Comparison of ENCODE assay signal across 8 mouse cellular contexts in genomic region chr15:6624365-6625182, GRCm38 (mm10).
DNase-seq lines count a peak whose midpoint lies in the region; ATAC-seq and TF ChIP-seq lines count a peak whose summit lies in the region.

No protein-coding gene starts in this region.

- DNase-seq in heart, postnatal 0 days (ENCODE audit: low spot score) = no peak
- DNase-seq in heart, adult 9 months (ENCODE audit: low spot score in 2 of 2) = no peak
- peak; percentile 78 for DNase-seq in naive thymus-derived CD4-positive, alpha-beta T cell, adult 2 months (ENCODE audit: low read depth)
- peak; percentile 41 to 63 for DNase-seq in thymus, postnatal 36 days
- no peak for DNase-seq in gastrocnemius, postnatal 10 days

- H3K9me3 ChIP-seq in heart, postnatal 0 days (replicated peaks; ENCODE audit: control insufficient read depth, low read length) = no peaks in the 10 kb centered on the region
- H3K9me3 ChIP-seq in limb, embryonic 13.5 days = no peaks in the 10 kb centered on the region

- 30% methylated on average over 18 of the region's 18 CpGs for WGBS in heart, postnatal 0 days
- 22% methylated on average over 18 of the region's 18 CpGs for WGBS in limb, embryonic 13.5 days

- no peak for TF ChIP-seq POLR2A in bone marrow macrophage, adult 2 months (IDR thresholded peaks at IDR 0.05; ENCODE audit: borderline replicate concordance, low read depth, low read length)

- H3K27ac ChIP-seq in heart, postnatal 0 days (ENCODE audit: low read depth) = no peak overlapping the region
- H3K27ac ChIP-seq in bone marrow macrophage, adult 2 months (ENCODE audit: insufficient read depth, low read depth, low read length) = peak overlapping the region; percentile 90
- no peak overlapping the region for H3K27ac ChIP-seq in limb, embryonic 13.5 days

- H3K4me2 ChIP-seq in heart, postnatal 0 days (ENCODE audit: low read depth, low read length) = peak overlapping the region; percentile 49
- H3K4me2 ChIP-seq in limb, embryonic 13.5 days (replicated peaks) = peak overlapping the region; percentile 54

- no peak overlapping the region for H3K9ac ChIP-seq in heart, postnatal 0 days (replicated peaks; ENCODE audit: low read depth, low read length)
- H3K9ac ChIP-seq in limb, embryonic 13.5 days = 0 out of 2 replicates have a peak overlapping the region, but pooled peaks have one; percentile 26

- H3K4me1 ChIP-seq in heart, postnatal 0 days (ENCODE audit: control insufficient read depth, insufficient read depth) = 0 out of 2 replicates have a peak, but pooled peaks cover 4% of the 10 kb centered on the region
- peaks cover 40% of the 10 kb centered on the region for H3K4me1 ChIP-seq in bone marrow macrophage, adult 2 months (ENCODE audit: control insufficient read depth, insufficient read depth, low read length)
- 0 out of 2 replicates have a peak, but pooled peaks cover 13% of the 10 kb centered on the region for H3K4me1 ChIP-seq in limb, embryonic 13.5 days

- H3K4me3 ChIP-seq in heart, postnatal 0 days (ENCODE audit: low read depth, low read length) = peak overlapping the region; percentile 14; the same call in 1 of the 2 replicates
- no peak overlapping the region for H3K4me3 ChIP-seq in bone marrow macrophage, adult 2 months (ENCODE audit: insufficient read depth, low read length)
- peak overlapping the region; percentile 20 for H3K4me3 ChIP-seq in limb, embryonic 13.5 days

- no peaks in the 10 kb centered on the region for H3K27me3 ChIP-seq in heart, postnatal 0 days (ENCODE audit: control insufficient read depth, insufficient read depth, low read length)
- no peaks in the 10 kb centered on the region for H3K27me3 ChIP-seq in limb, embryonic 13.5 days

- no peaks in the 10 kb centered on the region for H3K36me3 ChIP-seq in heart, postnatal 0 days (replicated peaks; ENCODE audit: control insufficient read depth, insufficient read depth, low read length)
- no peaks in the 10 kb centered on the region for H3K36me3 ChIP-seq in limb, embryonic 13.5 days

- no peak for TF ChIP-seq EP300 in heart, postnatal 0 days (IDR thresholded peaks at IDR 0.05; ENCODE audit: low read depth)

- no peak for TF ChIP-seq CTCF in heart, postnatal 0 days (IDR thresholded peaks at IDR 0.05; ENCODE audit: low read depth)
- TF ChIP-seq CTCF in bone marrow macrophage, adult 2 months (IDR thresholded peaks at IDR 0.05; ENCODE audit: low read depth, low read length) = 0 out of 2 replicates have a peak, but pooled peaks have one; percentile 11

- ATAC-seq in heart, postnatal 0 days (ENCODE audit: insufficient read depth, low read depth) = no peak
- peak; percentile 69 for ATAC-seq in granulocyte monocyte progenitor cell, adult 5-6 weeks (replicated peaks; ENCODE audit: poor library complexity, severe bottlenecking)
- ATAC-seq in limb, embryonic 13.5 days (ENCODE audit: low FRiP score, low read depth) = peak; percentile 60; the same call in 1 of the 2 replicates

Comparison
In these comparisons a context has a peak if more than half of its experiments do, and no peak if none do; other contexts are left out.
1. DNase-seq: peak in naive thymus-derived CD4-positive, alpha-beta T cell, adult 2 months (single experiment) and thymus, postnatal 36 days (2 of 2); none in heart, postnatal 0 days (single experiment), heart, adult 9 months (0 of 2) and gastrocnemius, postnatal 10 days (single experiment).